Mouse (Mus musculus): ENCODE measurements around the gene Pcx. TPM values are rescaled to one million over a fixed set of nuclear protein-coding genes. Genes with fewer than 3 reads are reported as not detected.

Gene Pcx
- polyA plus RNA-seq, 1 experiment from 2014 or later = 14.0 TPM

DNA sequence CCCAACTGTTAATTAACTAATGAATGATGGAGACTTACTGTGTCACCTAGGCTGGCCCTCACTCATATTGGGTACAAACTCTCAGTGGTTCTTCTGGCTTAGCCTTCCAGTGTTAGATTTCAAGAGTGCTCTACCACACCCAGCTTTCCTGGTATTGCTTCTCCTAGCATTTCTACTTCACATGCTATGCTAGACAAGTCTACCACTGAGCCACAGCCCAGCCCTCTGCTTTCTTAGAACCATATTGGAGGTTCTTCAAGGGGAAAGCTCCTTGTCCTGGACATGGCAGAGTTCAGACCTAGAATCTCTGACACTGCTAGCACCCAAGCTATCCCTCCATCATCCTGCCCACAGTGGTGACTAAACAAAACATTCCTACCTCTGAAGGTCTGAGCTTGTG, 44.0 kb downstream of the Pcx start:
- Histone ChIP-seq H3K4me2 (no peak overlapping the region), H3K27ac (ENCODE audit: low read depth) (no peak overlapping the region), H3K27me3 (ENCODE audit: insufficient read depth, low read length) (no peaks in the 10 kb centered on the region), H3K4me3 (ENCODE audit: low read depth, low read length) (no peak overlapping the region), H3K9me3 (ENCODE audit: low read depth, low read length) (no peaks in the 10 kb centered on the region), H3K4me1 (ENCODE audit: insufficient read depth) (no peaks in the 10 kb centered on the region), H3K36me3 (ENCODE audit: insufficient read depth) (no peaks in the 10 kb centered on the region), H3K9ac (no peak overlapping the region)
- no peak for ATAC-seq (ENCODE audit: insufficient read depth)
- no peak for DNase-seq
- TF ChIP-seq CTCF (IDR thresholded peaks at IDR 0.05; ENCODE audit: low read depth) = no peak

GRCm38 (mm10) chr19:4555086-4555485, 44.8 kb downstream of the Pcx start:
- TF ChIP-seq CTCF (IDR thresholded peaks at IDR 0.05; ENCODE audit: low read depth) = no peak
- H3K4me2 ChIP-seq = no peak overlapping the region
- H3K4me1 ChIP-seq (ENCODE audit: insufficient read depth) = no peaks in the 10 kb centered on the region
- H3K27ac ChIP-seq (ENCODE audit: low read depth) = no peak overlapping the region
- no peaks in the 10 kb centered on the region for H3K36me3 ChIP-seq (ENCODE audit: insufficient read depth)
- WGBS = 62% methylated on average over 7 of the region's 7 CpGs
- no peak for DNase-seq
- no peak overlapping the region for H3K9ac ChIP-seq
- no peaks in the 10 kb centered on the region for H3K27me3 ChIP-seq (ENCODE audit: insufficient read depth, low read length)
- H3K9me3 ChIP-seq (ENCODE audit: low read depth, low read length) = no peaks in the 10 kb centered on the region
- no peak overlapping the region for H3K4me3 ChIP-seq (ENCODE audit: low read depth, low read length)
- no peak for ATAC-seq (ENCODE audit: insufficient read depth)

DNA sequence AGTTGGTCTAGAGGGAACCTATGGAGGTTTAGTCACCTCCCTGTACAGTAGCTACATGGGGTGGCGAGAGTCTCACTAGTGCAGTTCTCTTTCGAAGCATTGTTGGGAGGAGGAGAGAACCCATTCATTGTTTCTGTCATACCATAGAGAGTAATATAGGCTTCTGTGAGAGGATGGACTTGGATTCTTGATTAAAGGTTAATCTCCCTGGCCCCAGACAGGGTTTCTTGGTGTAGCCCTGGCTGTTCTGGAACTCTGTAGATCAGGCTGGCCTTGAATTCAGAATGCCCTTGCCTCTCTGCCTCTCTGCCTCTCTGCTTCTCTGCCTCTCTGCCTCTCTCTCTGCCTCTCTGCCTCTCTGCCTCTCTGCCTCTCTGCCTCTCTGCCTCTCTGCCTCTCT, 46.5 kb downstream of the Pcx start:
- H3K9ac ChIP-seq = no peak overlapping the region
- ATAC-seq (ENCODE audit: insufficient read depth) (no peak), DNase-seq (no peak)
- H3K36me3 ChIP-seq (ENCODE audit: insufficient read depth) = no peaks in the 10 kb centered on the region
- no peaks in the 10 kb centered on the region for H3K9me3 ChIP-seq (ENCODE audit: low read depth, low read length)
- WGBS = 80% methylated on average over 2 of the region's 2 CpGs
- H3K4me3 ChIP-seq (ENCODE audit: low read depth, low read length) = no peak overlapping the region
- no peak overlapping the region for H3K27ac ChIP-seq (ENCODE audit: low read depth)
- H3K4me2 ChIP-seq = no peak overlapping the region
- no peaks in the 10 kb centered on the region for H3K27me3 ChIP-seq (ENCODE audit: insufficient read depth, low read length)
- H3K4me1 ChIP-seq (ENCODE audit: insufficient read depth) = no peaks in the 10 kb centered on the region
- TF ChIP-seq CTCF (IDR thresholded peaks at IDR 0.05; ENCODE audit: low read depth) = no peak

DNA sequence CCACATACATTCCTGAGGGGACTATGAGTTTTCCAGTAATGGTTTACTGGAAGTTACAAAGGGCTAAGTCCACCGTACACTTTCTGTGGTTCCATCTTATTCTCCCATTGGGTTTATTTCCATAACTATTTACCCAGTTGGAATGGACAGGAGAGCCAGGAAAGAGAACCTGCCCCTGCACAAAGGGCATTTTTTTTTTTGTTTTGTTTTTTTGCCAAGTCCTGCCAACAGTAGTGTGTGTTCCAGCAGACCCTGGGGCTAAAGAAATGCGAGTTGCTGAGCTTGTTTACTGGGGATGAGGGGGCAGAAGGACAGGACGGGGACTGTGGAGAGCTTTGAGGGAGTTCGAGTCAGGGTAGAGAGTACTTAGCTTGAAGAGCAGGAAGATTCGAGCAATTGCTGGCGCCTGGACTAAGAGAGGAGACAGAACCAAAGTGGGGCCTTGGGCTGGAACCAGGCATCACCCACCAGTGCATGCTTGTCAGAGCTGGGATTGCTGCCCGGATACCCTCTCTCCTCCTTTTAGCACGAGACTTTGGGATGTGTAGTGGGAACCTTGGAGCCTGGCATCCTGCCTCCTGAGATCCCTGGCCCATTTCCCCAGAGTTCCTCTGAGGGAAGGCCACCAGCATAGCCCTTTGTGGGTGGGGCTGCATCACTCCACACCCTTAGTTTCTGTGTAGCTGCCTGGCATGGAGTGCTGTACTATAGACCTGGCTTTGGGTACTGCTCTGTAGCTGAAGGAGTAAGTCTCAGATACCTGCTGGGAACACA, 47.7 kb downstream of the Pcx start:
- 66% methylated on average over 8 of the region's 8 CpGs for WGBS
- Histone ChIP-seq H3K9ac (no peak overlapping the region; the same call in 1 of the 2 replicates), H3K36me3 (ENCODE audit: insufficient read depth) (no peaks in the 10 kb centered on the region), H3K27me3 (ENCODE audit: insufficient read depth, low read length) (no peaks in the 10 kb centered on the region), H3K4me2 (no peak overlapping the region), H3K4me3 (ENCODE audit: low read depth, low read length) (no peak overlapping the region), H3K9me3 (ENCODE audit: low read depth, low read length) (no peaks in the 10 kb centered on the region), H3K27ac (ENCODE audit: low read depth) (no peak overlapping the region), H3K4me1 (ENCODE audit: insufficient read depth) (no peaks in the 10 kb centered on the region)
- ATAC-seq (ENCODE audit: insufficient read depth) (peak; percentile 69; the same call in 1 of the 2 replicates), DNase-seq (no peak)
- TF ChIP-seq CTCF (IDR thresholded peaks at IDR 0.05; ENCODE audit: low read depth) = no peak

GRCm38 (mm10) chr19:4558570-4558955, 48.3 kb downstream of the Pcx start:
- peak overlapping the region; percentile 54; the same call in 1 of the 2 replicates for H3K27ac ChIP-seq (ENCODE audit: low read depth)

GRCm38 (mm10) chr19:4559011-4559410, 48.7 kb downstream of the Pcx start:
- Histone ChIP-seq H3K9ac (no peak overlapping the region), H3K4me1 (ENCODE audit: insufficient read depth) (no peaks in the 10 kb centered on the region), H3K9me3 (ENCODE audit: low read depth, low read length) (no peaks in the 10 kb centered on the region), H3K27ac (ENCODE audit: low read depth) (peak overlapping the region; percentile 54; the same call in 1 of the 2 replicates), H3K4me2 (no peak overlapping the region; the same call in 1 of the 2 replicates), H3K36me3 (ENCODE audit: insufficient read depth) (no peaks in the 10 kb centered on the region), H3K4me3 (ENCODE audit: low read depth, low read length) (no peak overlapping the region), H3K27me3 (ENCODE audit: insufficient read depth, low read length) (no peaks in the 10 kb centered on the region)
- DNase-seq = no peak
- WGBS = 44% methylated on average over 3 of the region's 3 CpGs
- ATAC-seq (ENCODE audit: insufficient read depth) = no peak
- no peak for TF ChIP-seq CTCF (IDR thresholded peaks at IDR 0.05; ENCODE audit: low read depth)

More at GRCm38 (mm10) chr19:4558570-4558955, 48.3 kb downstream of the Pcx start:
- no peaks in the 10 kb centered on the region for H3K9me3 ChIP-seq (ENCODE audit: low read depth, low read length)
- peak; percentile 75; the same call in 1 of the 2 replicates for ATAC-seq (ENCODE audit: insufficient read depth)
- no peaks in the 10 kb centered on the region for H3K4me1 ChIP-seq (ENCODE audit: insufficient read depth)
- no peak overlapping the region for H3K9ac ChIP-seq
- DNase-seq = no peak
- TF ChIP-seq CTCF (IDR thresholded peaks at IDR 0.05; ENCODE audit: low read depth) = no peak
- no peaks in the 10 kb centered on the region for H3K36me3 ChIP-seq (ENCODE audit: insufficient read depth)
- no peak overlapping the region; the same call in 1 of the 2 replicates for H3K4me2 ChIP-seq
- WGBS = 61% methylated on average over 3 of the region's 3 CpGs
- H3K27me3 ChIP-seq (ENCODE audit: insufficient read depth, low read length) = no peaks in the 10 kb centered on the region
- H3K4me3 ChIP-seq (ENCODE audit: low read depth, low read length) = no peak overlapping the region

GRCm38 (mm10) chr19:4559588-4559987, 49.3 kb downstream of the Pcx start:
- no peak overlapping the region for H3K9ac ChIP-seq
- DNase-seq (no peak), ATAC-seq (ENCODE audit: insufficient read depth) (no peak)
- no peak for TF ChIP-seq CTCF (IDR thresholded peaks at IDR 0.05; ENCODE audit: low read depth)
- whole genome bisulfite sequencing = 54% methylated on average over 2 of the region's 2 CpGs
- H3K4me2 ChIP-seq = no peak overlapping the region
- H3K9me3 ChIP-seq (ENCODE audit: low read depth, low read length) = no peaks in the 10 kb centered on the region
- H3K4me1 ChIP-seq (ENCODE audit: insufficient read depth) = no peaks in the 10 kb centered on the region
- no peaks in the 10 kb centered on the region for H3K27me3 ChIP-seq (ENCODE audit: insufficient read depth, low read length)
- no peak overlapping the region for H3K4me3 ChIP-seq (ENCODE audit: low read depth, low read length)
- no peaks in the 10 kb centered on the region for H3K36me3 ChIP-seq (ENCODE audit: insufficient read depth)
- peak overlapping the region; percentile 56; the same call in 1 of the 2 replicates for H3K27ac ChIP-seq (ENCODE audit: low read depth)
